Mouse (Mus musculus): ENCODE results near the gene Nrxn2. TPM values are rescaled to one million over a fixed set of nuclear protein-coding genes. Genes with fewer than 3 reads are reported as not detected.

The Nrxn2 gene
- polyA plus RNA-seq, 1 experiment from 2014 or later: 0.52 TPM

DNA sequence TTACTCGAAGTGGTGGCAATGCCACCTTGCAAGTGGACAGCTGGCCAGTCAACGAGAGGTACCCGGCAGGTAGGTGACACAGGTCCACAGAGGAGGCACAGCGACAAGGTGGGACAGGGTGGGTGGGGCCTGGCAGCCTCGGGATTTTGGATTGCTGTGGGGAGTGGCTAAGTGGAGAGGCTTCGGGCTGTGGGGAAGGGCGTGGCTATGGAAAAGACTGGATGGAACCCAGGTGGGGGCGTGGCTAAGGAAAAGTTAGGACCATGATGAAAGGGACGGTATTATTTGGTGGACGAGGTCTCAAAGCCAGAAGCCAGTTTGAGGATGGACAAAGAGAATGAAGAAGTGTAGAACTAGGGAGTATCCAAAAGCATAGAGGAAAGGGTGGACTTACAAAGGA, 91.3 kb downstream of the Nrxn2 start:
- H3K4me3 ChIP-seq: no peak overlapping the region
- no peak overlapping the region for H3K27ac ChIP-seq (ENCODE audit: poor library complexity, severe bottlenecking)
- 66% methylated on average over 10 of the region's 10 CpGs for WGBS
- peaks cover 95% of the 10 kb centered on the region for H3K27me3 ChIP-seq (replicated peaks)
- no peaks in the 10 kb centered on the region for H3K9me3 ChIP-seq (replicated peaks)
- H3K4me1 ChIP-seq (replicated peaks): peaks cover 7% of the 10 kb centered on the region
- no peak for ATAC-seq (ENCODE audit: insufficient number of reproducible peaks, low FRiP score)
- H3K4me2 ChIP-seq: no peak overlapping the region
- no peaks in the 10 kb centered on the region for H3K36me3 ChIP-seq
- no peak overlapping the region for H3K9ac ChIP-seq

DNA sequence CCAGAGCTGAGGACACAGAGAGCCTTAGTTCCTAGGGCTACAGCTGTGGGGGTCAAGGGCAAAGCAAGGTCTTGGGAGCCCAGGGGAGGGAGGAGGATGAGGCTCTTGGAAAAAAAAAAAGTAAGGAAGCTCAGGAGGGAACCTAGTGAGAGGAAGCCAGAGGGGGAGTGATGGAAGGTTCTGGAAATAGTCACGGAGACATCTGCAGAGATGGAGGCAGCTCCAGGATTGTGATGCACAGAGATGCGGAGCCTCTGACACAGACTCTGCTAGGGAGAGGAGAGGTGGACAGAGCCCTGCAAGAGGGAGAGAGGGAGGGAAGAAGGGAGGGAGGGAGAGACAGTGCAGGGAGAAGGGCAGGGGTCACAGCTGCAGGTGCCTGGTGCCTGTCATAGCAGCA, 92.0 kb downstream of the Nrxn2 start:
- H3K27ac ChIP-seq (ENCODE audit: poor library complexity, severe bottlenecking): no peak overlapping the region
- peaks cover 90% of the 10 kb centered on the region for H3K27me3 ChIP-seq (replicated peaks)
- no peak overlapping the region for H3K9ac ChIP-seq
- peaks cover 6% of the 10 kb centered on the region for H3K4me1 ChIP-seq (replicated peaks)
- 66% methylated on average over 2 of the region's 2 CpGs for WGBS
- ATAC-seq (ENCODE audit: insufficient number of reproducible peaks, low FRiP score): no peak
- H3K9me3 ChIP-seq (replicated peaks): no peaks in the 10 kb centered on the region
- no peak overlapping the region for H3K4me2 ChIP-seq
- H3K36me3 ChIP-seq: no peaks in the 10 kb centered on the region
- H3K4me3 ChIP-seq: no peak overlapping the region

DNA sequence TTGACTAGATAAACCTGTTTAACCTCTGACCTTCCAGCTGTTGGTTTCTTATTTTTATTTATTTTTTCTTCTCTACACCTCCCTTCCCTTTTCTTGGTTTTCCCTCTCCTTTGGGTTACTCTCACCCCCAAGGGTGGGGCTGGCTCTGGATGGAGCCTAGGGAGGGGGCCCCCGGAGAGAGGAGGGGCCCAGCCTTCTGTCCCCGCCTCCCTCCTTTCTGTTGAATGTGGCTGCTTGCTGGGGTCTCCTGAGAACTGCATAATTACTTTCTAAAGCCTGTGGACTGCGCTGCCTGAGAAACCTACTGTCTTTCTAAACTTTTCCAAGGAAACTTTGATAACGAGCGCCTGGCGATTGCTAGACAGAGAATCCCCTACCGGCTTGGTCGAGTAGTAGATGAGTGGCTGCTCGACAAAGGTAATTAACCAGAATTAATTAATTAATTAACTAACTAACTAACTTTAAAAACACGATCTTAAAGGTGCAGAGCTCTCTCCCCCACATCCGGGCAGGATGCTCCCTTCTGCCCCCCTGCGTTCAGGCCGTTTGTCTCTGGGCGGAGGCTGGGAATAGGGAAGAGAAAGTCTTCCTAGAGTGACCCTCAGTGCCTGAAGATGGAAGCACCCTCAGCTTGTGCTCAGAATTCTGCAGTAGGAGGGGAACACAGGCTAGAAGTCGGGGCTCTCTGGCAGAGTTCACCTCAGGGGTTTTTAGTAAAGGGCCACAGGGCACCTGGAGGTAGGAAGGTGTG, 95.0 kb downstream of the Nrxn2 start:
- ATAC-seq (ENCODE audit: insufficient number of reproducible peaks, low FRiP score): no peak; the same call in 1 of the 2 replicates
- Histone ChIP-seq H3K4me2 (no peak overlapping the region), H3K4me3 (no peak overlapping the region), H3K36me3 (no peaks in the 10 kb centered on the region), H3K9ac (no peak overlapping the region), H3K9me3 (replicated peaks) (no peaks in the 10 kb centered on the region), H3K27ac (ENCODE audit: poor library complexity, severe bottlenecking) (no peak overlapping the region), H3K27me3 (replicated peaks) (peaks cover 70% of the 10 kb centered on the region), H3K4me1 (replicated peaks) (peaks cover 6% of the 10 kb centered on the region)
- WGBS: 5% methylated on average over 15 of the region's 15 CpGs

DNA sequence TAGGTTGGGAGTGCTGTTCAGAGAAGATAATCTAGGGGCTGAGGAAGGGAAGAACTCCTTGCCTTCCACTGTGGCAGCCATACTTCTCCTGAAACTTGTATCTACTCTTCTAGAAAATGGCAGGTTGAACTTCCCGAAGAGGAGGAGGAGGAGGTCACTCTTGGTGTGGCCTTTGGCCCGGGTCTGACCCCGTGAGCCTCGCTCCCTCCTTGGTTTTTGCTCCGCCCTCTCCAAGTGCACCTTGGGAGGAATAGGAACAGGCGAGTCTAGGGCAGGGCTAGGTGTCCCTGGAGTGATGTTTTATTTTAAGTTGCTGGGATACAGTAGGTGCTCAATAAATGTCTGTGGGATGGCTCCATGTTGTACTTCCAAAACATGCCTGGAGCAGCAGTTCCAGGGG, 96.4 kb downstream of the Nrxn2 start:
- H3K4me3 ChIP-seq: no peak overlapping the region
- ATAC-seq (ENCODE audit: insufficient number of reproducible peaks, low FRiP score): no peak
- H3K4me1 ChIP-seq (replicated peaks): peaks cover 6% of the 10 kb centered on the region
- H3K36me3 ChIP-seq: no peaks in the 10 kb centered on the region
- H3K27me3 ChIP-seq (replicated peaks): peaks cover 69% of the 10 kb centered on the region
- H3K9me3 ChIP-seq (replicated peaks): no peaks in the 10 kb centered on the region
- H3K27ac ChIP-seq (ENCODE audit: poor library complexity, severe bottlenecking): no peak overlapping the region
- no peak overlapping the region for H3K9ac ChIP-seq
- WGBS: 63% methylated on average over 6 of the region's 6 CpGs
- no peak overlapping the region for H3K4me2 ChIP-seq

DNA sequence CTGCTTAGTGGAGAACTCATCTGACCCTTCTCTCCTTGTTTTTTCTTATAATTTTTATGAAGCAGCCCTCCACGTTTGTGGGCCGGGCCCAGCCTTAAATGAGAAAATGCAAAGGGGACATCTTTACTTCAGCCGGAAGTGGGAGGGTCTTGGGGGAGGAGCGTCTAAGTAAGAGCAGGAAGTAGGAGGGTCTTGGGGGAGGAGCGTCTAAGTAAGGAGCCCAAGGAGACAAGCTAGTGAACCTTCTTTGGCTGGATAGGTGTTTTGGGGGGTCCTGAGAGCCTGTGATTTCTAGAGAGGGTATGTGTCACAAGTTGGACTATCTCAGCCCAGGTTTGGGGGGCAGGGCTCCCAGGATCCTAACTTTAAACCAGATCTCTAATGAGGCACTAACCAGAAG, 96.9 kb downstream of the Nrxn2 start:
- Histone ChIP-seq H3K27ac (ENCODE audit: poor library complexity, severe bottlenecking) (no peak overlapping the region), H3K4me3 (no peak overlapping the region), H3K4me1 (replicated peaks) (peaks cover 6% of the 10 kb centered on the region), H3K9ac (no peak overlapping the region), H3K27me3 (replicated peaks) (peaks cover 69% of the 10 kb centered on the region), H3K36me3 (no peaks in the 10 kb centered on the region), H3K4me2 (no peak overlapping the region), H3K9me3 (replicated peaks) (no peaks in the 10 kb centered on the region)
- ATAC-seq (ENCODE audit: insufficient number of reproducible peaks, low FRiP score): no peak
- WGBS: 56% methylated on average over 5 of the region's 5 CpGs

DNA sequence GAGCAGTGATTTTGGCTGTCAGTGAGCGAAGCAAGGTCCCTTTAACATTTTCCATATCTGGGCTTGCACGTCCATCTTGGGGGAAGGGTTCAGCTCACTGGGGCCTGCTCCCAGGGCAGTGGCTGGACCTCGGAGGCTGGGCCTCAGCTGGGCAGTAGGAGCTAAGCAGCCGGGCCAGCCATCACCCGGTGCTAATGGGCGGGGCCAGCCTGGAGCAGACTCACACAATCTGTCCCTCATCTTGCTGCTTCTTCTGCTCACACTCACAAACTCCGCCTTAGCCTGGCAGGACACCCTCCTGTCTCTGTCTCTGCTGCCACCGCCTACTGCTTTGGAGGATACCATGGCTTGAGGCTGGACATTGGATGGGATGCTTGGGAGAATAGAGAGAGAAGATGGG, 97.6 kb downstream of the Nrxn2 start:
- WGBS: 54% methylated on average over 8 of the region's 8 CpGs
- H3K27me3 ChIP-seq (replicated peaks): peaks cover 69% of the 10 kb centered on the region

DNA sequence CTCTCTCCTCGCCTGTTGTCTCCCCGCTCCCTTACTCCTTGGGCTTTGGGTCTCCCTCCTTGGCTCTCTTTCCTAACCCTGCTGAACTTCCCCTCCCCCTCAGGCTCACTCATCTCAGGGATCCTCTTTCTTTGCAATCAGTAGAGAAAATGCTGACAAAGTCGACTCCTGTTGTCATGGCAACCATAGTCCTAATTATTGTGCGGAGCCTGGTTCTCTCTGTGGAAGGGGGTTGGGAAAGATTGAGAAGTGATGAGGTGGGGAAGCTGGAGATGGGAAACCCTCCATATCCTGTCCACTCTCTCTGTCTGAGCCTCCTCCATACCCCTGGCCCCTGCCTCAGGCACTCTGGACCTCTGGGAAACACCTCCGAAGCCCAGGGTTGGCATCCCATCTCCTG, 100.1 kb downstream of the Nrxn2 start:
- H3K27ac ChIP-seq (ENCODE audit: poor library complexity, severe bottlenecking): no peak overlapping the region
- ATAC-seq (ENCODE audit: insufficient number of reproducible peaks, low FRiP score): no peak
- 69% methylated on average over 5 of the region's 5 CpGs for WGBS

More for the DNA sequence above, 97.6 kb downstream of the Nrxn2 start:
- H3K27ac ChIP-seq (ENCODE audit: poor library complexity, severe bottlenecking): no peak overlapping the region
- no peaks in the 10 kb centered on the region for H3K9me3 ChIP-seq (replicated peaks)
- no peak overlapping the region for H3K4me3 ChIP-seq
- H3K4me1 ChIP-seq (replicated peaks): peaks cover 6% of the 10 kb centered on the region
- ATAC-seq (ENCODE audit: insufficient number of reproducible peaks, low FRiP score): no peak
- H3K9ac ChIP-seq: no peak overlapping the region
- H3K36me3 ChIP-seq: no peaks in the 10 kb centered on the region
- no peak overlapping the region for H3K4me2 ChIP-seq

DNA sequence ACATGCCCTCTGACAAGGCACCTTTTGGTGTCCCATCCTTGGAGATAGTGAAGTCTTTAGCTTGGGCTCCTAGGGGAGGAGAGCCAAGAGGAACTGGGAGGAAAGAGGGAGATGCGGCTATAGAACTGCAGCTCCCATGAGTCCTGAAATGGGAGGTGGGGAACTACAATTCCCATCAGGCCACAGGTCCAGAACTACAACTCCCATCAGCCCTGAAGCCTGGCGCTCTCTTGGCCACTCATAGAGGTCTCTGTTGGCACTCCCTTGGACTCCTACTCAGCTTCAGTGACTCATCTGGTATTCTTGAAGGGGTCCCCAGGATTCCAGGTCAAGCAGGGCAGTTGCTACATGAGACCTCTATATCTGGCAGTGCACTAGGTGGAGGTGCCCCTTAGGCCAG, 101.0 kb downstream of the Nrxn2 start:
- ATAC-seq (ENCODE audit: insufficient number of reproducible peaks, low FRiP score): no peak
- H3K36me3 ChIP-seq: no peaks in the 10 kb centered on the region
- WGBS: 25% methylated on average over 2 of the region's 2 CpGs
- H3K4me3 ChIP-seq: no peak overlapping the region
- no peak overlapping the region for H3K4me2 ChIP-seq
- peaks cover 51% of the 10 kb centered on the region for H3K27me3 ChIP-seq (replicated peaks)
- H3K27ac ChIP-seq (ENCODE audit: poor library complexity, severe bottlenecking): no peak overlapping the region
- H3K9me3 ChIP-seq (replicated peaks): no peaks in the 10 kb centered on the region
- H3K4me1 ChIP-seq (replicated peaks): no peaks in the 10 kb centered on the region
- no peak overlapping the region for H3K9ac ChIP-seq

More for the DNA sequence above, 100.1 kb downstream of the Nrxn2 start:
- no peaks in the 10 kb centered on the region; the same call in 1 of the 2 replicates for H3K4me1 ChIP-seq (replicated peaks)
- no peaks in the 10 kb centered on the region for H3K36me3 ChIP-seq
- no peaks in the 10 kb centered on the region for H3K9me3 ChIP-seq (replicated peaks)
- H3K9ac ChIP-seq: no peak overlapping the region
- H3K4me3 ChIP-seq: no peak overlapping the region
- H3K27me3 ChIP-seq (replicated peaks): peaks cover 57% of the 10 kb centered on the region
- H3K4me2 ChIP-seq: no peak overlapping the region

DNA sequence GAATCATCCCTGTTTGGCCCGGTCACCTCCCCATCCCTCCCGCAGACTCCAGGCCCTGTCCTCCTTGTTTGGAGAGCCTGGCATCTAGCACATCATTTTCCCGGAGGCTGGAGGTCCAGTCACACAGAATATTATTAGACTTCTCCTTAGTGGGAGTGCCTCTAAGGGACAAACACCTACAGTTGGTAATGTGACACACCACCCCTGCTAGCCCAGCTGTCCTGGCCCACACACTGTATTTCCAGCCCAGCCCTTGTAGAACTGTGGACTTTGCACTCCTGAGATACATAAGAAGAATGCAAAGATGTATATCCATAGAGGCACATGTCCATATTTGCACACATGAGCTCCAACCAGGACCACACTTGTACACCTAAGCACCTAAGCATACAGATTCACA, 103.1 kb downstream of the Nrxn2 start:
- ATAC-seq (ENCODE audit: insufficient number of reproducible peaks, low FRiP score): no peak
- H3K9me3 ChIP-seq (replicated peaks): no peaks in the 10 kb centered on the region
- no peak overlapping the region for H3K27ac ChIP-seq (ENCODE audit: poor library complexity, severe bottlenecking)
- no peaks in the 10 kb centered on the region for H3K4me1 ChIP-seq (replicated peaks)
- no peaks in the 10 kb centered on the region for H3K36me3 ChIP-seq
- 66% methylated on average over 3 of the region's 3 CpGs for WGBS
- no peak overlapping the region for H3K4me3 ChIP-seq
- H3K27me3 ChIP-seq (replicated peaks): peaks cover 39% of the 10 kb centered on the region
- H3K9ac ChIP-seq: no peak overlapping the region
- H3K4me2 ChIP-seq: no peak overlapping the region

DNA sequence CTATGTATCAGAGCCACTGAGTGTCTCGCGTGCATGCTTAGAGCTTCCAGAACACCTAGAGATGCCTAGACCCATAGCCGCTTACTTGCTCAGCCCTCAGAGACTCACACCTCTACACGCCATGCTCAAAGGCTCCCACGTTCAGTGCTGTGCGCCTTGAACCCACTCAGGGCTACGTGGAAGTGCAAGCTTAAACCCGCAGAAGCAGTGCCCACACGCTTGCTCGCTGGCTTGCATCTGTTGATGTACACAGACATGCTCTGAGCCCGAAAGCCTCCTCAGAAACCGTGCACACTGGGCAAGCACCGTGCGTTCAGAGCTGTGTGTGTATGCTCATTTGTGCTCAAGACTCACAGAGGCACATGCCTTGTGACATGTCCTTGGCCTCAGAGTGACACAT, 103.8 kb downstream of the Nrxn2 start:
- Histone ChIP-seq H3K27ac (ENCODE audit: poor library complexity, severe bottlenecking) (no peak overlapping the region), H3K4me3 (no peak overlapping the region), H3K4me1 (replicated peaks) (no peaks in the 10 kb centered on the region), H3K27me3 (replicated peaks) (peaks cover 35% of the 10 kb centered on the region), H3K9ac (no peak overlapping the region), H3K4me2 (no peak overlapping the region), H3K36me3 (no peaks in the 10 kb centered on the region), H3K9me3 (replicated peaks) (no peaks in the 10 kb centered on the region)
- ATAC-seq (ENCODE audit: insufficient number of reproducible peaks, low FRiP score): no peak
- WGBS: 82% methylated on average over 14 of the region's 14 CpGs

DNA sequence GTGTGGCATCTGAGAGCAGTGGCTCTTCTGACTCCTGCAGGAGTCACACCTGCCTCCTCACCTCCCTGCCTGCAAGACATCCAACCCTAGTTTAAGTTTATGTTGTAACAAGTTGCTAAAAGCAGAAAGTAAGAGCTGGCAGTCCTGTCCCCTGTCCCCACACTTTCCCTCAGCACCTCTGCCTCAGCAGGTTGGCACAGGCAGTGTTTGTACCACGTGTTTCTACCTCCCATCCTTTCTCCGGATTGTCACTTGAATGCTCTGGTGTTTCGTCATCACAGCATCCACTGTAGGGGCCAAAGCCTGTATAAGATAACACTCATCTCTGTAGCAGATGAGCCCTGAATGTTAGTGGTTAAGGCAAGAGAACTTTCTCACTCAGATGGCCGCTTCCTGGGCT, 106.5 kb downstream of the Nrxn2 start:
- no peak overlapping the region for H3K9ac ChIP-seq
- no peak overlapping the region for H3K4me2 ChIP-seq
- no peak overlapping the region for H3K4me3 ChIP-seq
- ATAC-seq (ENCODE audit: insufficient number of reproducible peaks, low FRiP score): no peak
- no peaks in the 10 kb centered on the region for H3K36me3 ChIP-seq
- H3K4me1 ChIP-seq (replicated peaks): 0 out of 2 replicates have a peak, but pooled peaks cover 5% of the 10 kb centered on the region
- WGBS: 67% methylated on average over 4 of the region's 4 CpGs
- H3K9me3 ChIP-seq (replicated peaks): no peaks in the 10 kb centered on the region
- peaks cover 47% of the 10 kb centered on the region for H3K27me3 ChIP-seq (replicated peaks)
- H3K27ac ChIP-seq (ENCODE audit: poor library complexity, severe bottlenecking): no peak overlapping the region

DNA sequence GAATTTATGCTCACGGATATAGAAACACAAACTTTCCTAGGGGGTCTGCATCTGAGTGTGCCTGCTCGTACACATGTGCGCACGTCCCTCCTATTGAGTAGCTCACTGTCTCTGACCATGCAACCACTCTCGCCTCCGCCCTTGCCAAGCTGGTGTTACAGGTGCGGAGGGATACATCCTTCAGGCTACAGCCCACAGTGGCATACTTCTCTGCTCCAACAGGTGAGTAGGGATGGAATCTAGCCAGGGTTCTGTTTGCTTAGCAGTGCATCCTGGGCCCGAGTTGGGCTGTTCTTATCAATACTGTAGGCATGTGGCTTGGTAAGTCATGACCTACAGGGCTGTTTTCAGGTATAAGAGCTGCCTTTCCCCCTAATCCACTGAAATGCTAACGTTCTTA, 107.5 kb downstream of the Nrxn2 start:
- Histone ChIP-seq H3K27ac (ENCODE audit: poor library complexity, severe bottlenecking) (no peak overlapping the region), H3K9me3 (replicated peaks) (no peaks in the 10 kb centered on the region), H3K4me2 (no peak overlapping the region), H3K4me3 (no peak overlapping the region), H3K36me3 (no peaks in the 10 kb centered on the region), H3K4me1 (replicated peaks) (peaks cover 12% of the 10 kb centered on the region), H3K9ac (no peak overlapping the region), H3K27me3 (replicated peaks) (peaks cover 45% of the 10 kb centered on the region)
- no peak for ATAC-seq (ENCODE audit: insufficient number of reproducible peaks, low FRiP score)
- 78% methylated on average over 9 of the region's 9 CpGs for WGBS

Data from heart, embryonic 12.5 days (tissue).